Mouse (Mus musculus): ENCODE measurements at regions not wholly inside any gene's neighbourhood (a gene's known extent, or its start where the extent isn't known, plus 50 kb on each side); places are given as distances from the start of the nearest gene placed in this dataset.

DNA sequence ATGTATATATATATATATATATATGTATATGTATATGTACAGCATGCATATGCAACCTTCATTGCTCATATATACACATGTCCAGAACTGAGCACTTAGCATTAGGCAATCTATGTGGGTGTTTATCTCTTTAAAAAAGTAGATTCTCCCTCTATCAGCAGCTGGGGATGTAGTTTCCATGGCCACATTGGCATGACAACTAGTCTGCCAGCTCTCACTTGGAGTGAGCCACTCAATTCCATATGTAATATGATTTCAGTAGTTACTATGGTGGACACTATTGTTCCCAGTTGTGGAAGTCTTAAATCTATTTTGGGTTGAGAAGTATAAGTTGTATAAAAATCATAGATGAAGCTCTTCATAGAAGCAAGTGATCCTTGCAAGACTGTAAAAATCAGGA lies 3903.7 kb downstream of the 9330182O14Rik start:
- no peak for TF ChIP-seq CTCF (IDR thresholded peaks at IDR 0.05; ENCODE audit: extremely low read depth, insufficient read depth, low read length)
- no peak for TF ChIP-seq POLR2A (IDR thresholded peaks at IDR 0.05; ENCODE audit: extremely low read depth, insufficient read depth, low read length)
- Histone ChIP-seq H3K4me1 (ENCODE audit: control insufficient read depth, insufficient read depth, low read length) (no peaks in the 10 kb centered on the region), H3K4me3 (ENCODE audit: insufficient read depth, low read length) (no peak overlapping the region), H3K27ac (ENCODE audit: insufficient read depth, low read length) (no peak overlapping the region)

DNA sequence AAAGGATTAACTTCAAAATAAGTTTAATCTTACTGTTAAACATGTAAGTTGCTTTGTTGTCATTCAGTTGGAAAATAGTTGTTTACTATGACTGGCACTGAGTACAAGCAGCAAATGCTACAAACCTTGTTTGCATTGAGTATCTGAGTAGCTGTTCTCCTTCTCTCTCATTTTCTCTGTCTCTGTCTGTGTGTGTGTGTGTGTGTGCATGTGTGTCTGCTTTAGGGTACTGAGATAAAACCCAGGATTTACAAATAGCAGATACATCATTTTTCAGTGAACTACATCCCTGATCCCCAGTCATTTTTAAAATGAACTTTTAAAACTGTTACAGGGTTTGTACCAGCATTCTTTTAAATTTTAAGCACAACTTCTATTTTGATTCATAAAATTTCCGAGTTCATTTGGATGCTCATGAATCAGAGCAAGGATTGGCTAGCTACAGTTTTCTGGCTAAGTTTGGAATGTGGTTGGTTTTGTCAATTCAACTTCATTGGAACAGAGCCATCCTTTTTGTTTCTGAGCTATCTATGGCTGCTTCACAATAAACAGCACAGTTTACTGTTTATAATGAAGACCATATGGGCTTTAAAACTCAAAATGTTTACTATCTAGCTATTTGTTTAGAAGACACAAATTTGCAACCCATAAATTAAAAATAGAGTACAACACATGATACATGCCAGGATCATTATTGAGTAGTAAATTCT lies 3916.6 kb downstream of the 9330182O14Rik start:
- H3K4me3 ChIP-seq (ENCODE audit: insufficient read depth, low read length): no peak overlapping the region
- no peak for TF ChIP-seq CTCF (IDR thresholded peaks at IDR 0.05; ENCODE audit: extremely low read depth, insufficient read depth, low read length)
- TF ChIP-seq POLR2A (IDR thresholded peaks at IDR 0.05; ENCODE audit: extremely low read depth, insufficient read depth, low read length): no peak
- H3K4me1 ChIP-seq (ENCODE audit: control insufficient read depth, insufficient read depth, low read length): no peaks in the 10 kb centered on the region
- no peak overlapping the region for H3K27ac ChIP-seq (ENCODE audit: insufficient read depth, low read length)

DNA sequence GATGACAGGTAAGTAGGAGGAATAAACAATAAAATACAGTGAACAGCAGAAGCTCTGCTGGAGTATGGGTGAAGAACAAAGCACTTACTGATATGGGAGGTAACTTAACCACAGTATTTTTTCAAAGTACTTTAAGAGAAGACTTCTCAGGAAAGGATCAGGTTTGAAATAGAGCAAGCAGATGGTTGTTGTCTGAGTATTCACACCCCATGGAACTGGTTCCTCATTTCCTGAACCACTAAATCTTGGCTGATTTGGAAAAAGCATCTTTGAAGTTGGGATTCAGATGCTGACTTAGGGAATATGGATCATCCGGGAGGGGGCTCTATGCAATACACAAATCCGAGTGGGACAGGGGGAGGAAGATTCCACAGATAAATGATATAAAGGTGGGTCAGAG lies 3930.7 kb downstream of the 9330182O14Rik start:
- H3K4me3 ChIP-seq (ENCODE audit: insufficient read depth, low read length): no peak overlapping the region
- no peaks in the 10 kb centered on the region for H3K4me1 ChIP-seq (ENCODE audit: control insufficient read depth, insufficient read depth, low read length)
- no peak overlapping the region for H3K27ac ChIP-seq (ENCODE audit: insufficient read depth, low read length)
- TF ChIP-seq POLR2A (IDR thresholded peaks at IDR 0.05; ENCODE audit: extremely low read depth, insufficient read depth, low read length): no peak
- TF ChIP-seq CTCF (IDR thresholded peaks at IDR 0.05; ENCODE audit: extremely low read depth, insufficient read depth, low read length): no peak

DNA sequence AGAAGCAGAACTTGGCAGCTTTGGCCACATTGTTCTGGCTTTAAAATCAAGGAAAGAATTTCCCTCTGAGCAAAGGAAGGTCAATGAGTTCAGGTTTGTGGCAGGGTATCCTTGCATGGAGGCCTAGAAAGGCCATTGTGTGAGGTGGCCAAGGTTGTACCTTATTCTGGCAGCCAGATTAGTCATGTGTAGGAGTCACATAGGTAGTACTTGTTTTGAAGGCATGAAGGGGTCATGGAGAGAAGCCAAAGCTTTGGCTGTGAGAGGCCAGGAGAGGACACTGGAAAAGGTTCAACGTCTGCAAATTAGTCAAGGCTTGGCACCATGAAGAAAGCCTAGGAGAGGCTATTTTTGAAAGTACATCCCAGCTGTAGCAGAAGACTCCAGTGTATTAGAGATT lies 3949.5 kb downstream of the 9330182O14Rik start:
- no peak overlapping the region for H3K27ac ChIP-seq (ENCODE audit: insufficient read depth, low read length)
- TF ChIP-seq CTCF (IDR thresholded peaks at IDR 0.05; ENCODE audit: extremely low read depth, insufficient read depth, low read length) (no peak), POLR2A (IDR thresholded peaks at IDR 0.05; ENCODE audit: extremely low read depth, insufficient read depth, low read length) (no peak)
- no peak overlapping the region for H3K4me3 ChIP-seq (ENCODE audit: insufficient read depth, low read length)
- H3K4me1 ChIP-seq (ENCODE audit: control insufficient read depth, insufficient read depth, low read length): no peaks in the 10 kb centered on the region

DNA sequence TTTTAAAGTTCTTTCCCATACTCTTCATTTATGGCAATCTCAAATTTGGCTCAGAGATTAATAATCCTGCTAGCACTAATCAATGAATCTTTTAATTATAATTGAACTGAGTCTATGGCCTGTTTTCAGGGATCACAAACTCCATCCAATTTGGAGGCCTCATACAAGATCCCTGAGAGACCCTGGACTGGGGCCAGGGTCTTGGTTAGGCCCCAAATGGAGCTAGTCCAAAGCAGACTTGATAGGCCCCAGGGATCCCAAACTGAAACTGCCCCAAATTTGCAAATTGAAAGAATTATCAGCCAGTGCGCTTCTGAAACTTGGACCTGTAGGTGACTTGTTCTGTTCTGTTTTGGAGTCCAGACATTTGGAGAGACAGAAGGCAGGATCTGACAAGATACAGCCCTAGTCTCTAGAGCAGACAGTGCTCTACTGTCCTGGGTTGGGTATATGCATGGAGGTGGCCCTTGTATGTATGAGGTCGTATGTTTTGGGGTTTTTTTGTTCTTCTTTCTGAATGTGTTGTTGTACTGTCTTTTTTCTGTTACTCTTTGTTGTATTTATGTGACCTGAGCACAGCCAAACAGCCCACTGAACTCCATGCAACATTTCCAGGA lies 3978.3 kb downstream of the 9330182O14Rik start:
- Histone ChIP-seq H3K4me1 (ENCODE audit: control insufficient read depth, insufficient read depth, low read length) (no peaks in the 10 kb centered on the region), H3K4me3 (ENCODE audit: insufficient read depth, low read length) (no peak overlapping the region), H3K27ac (ENCODE audit: insufficient read depth, low read length) (no peak overlapping the region)
- TF ChIP-seq POLR2A (IDR thresholded peaks at IDR 0.05; ENCODE audit: extremely low read depth, insufficient read depth, low read length) (no peak), CTCF (IDR thresholded peaks at IDR 0.05; ENCODE audit: extremely low read depth, insufficient read depth, low read length) (no peak)

DNA sequence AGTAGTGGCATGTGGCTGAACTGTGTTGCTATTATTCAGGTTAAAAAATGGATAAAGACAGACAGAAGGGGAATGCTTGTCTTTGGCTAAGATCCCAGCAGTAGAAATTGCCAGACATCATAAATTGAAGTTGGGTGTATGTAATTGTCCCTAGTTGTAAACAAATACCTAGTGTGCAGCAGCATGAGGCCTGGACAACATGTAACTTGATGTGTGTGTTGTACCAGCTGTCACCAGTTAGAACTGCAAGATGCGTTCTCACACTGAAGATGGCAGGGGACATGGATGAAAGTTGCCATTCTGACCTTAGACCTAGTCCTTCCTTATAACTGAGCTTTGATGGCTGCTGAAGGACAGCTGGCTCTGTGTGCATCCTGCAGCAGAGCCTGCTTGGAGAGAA lies 4000.0 kb downstream of the 9330182O14Rik start:
- TF ChIP-seq POLR2A (IDR thresholded peaks at IDR 0.05; ENCODE audit: extremely low read depth, insufficient read depth, low read length): no peak
- TF ChIP-seq CTCF (IDR thresholded peaks at IDR 0.05; ENCODE audit: extremely low read depth, insufficient read depth, low read length): no peak
- Histone ChIP-seq H3K27ac (ENCODE audit: insufficient read depth, low read length) (no peak overlapping the region), H3K4me3 (ENCODE audit: insufficient read depth, low read length) (no peak overlapping the region), H3K4me1 (ENCODE audit: control insufficient read depth, insufficient read depth, low read length) (no peaks in the 10 kb centered on the region)

Data from cortical plate, adult 2 months (tissue).